Mouse (Mus musculus) bone marrow, adult 2 months (tissue): ENCODE measurements around the gene Pld5. TPM values are rescaled to one million over a fixed set of nuclear protein-coding genes. Genes with fewer than 3 reads are reported as not detected.

ENCODE experiments used
- H3K27ac ChIP-seq: fragments of 200-500 bp; 2 replicates; pipeline ENCODE4 v1.5.1; 2012; ENCODE audit warnings: low read depth, mild to moderate bottlenecking, control low read depth, inconsistent platforms, low read length; ENCODE audit not compliant: control insufficient read depth, poor library complexity, insufficient read depth
- H3K4me1 ChIP-seq: fragments of 200-500 bp; 2 replicates; pipeline ENCODE4 v1.6.1; 2011; ENCODE audit warnings: low read length; ENCODE audit not compliant: control insufficient read depth, insufficient read depth
- H3K4me3 ChIP-seq: fragments of 200-500 bp; replicated peaks from 2 replicates; pipeline ENCODE3; 2011; ENCODE audit warnings: mild to moderate bottlenecking, low read depth, low read length, control low read depth; ENCODE audit not compliant: control insufficient read depth
- CTCF ChIP-seq: fragments of 200-500 bp; IDR thresholded peaks from 2 replicates; pipeline ENCODE4 v1.5.1; 2011; ENCODE audit warnings: low read length, control low read depth; ENCODE audit not compliant: control insufficient read depth, insufficient read depth
- POLR2A ChIP-seq: fragments of 200-500 bp; IDR thresholded peaks from 2 replicates; pipeline ENCODE4 v1.6.1; 2011; ENCODE audit warnings: low read depth, mild to moderate bottlenecking, control low read depth, low read length, borderline replicate concordance; ENCODE audit not compliant: control insufficient read depth
- WGBS: fragments of 180-500 bp; shearing (Covaris S2); methylation state at CpG from one replicate; pipeline ENCODE4 v1.1.7; 2018; 5-methylcytosine and 5-hydroxymethylcytosine counted together
- polyA plus RNA-seq: library from polyadenylated mRNA; stranded (reverse); fragments of >200 nt; gene quantifications from 2 replicates; pipeline ENCODE4 v1.2.4, GENCODE M21; 2011; ENCODE audit warnings: low replicate concordance; ENCODE audit not compliant: missing spikeins, insufficient read depth, insufficient read length

The Pld5 gene
- not detected in 2 replicates for polyA plus RNA-seq

GRCm38 (mm10) chr1:176274667-176275610 lies at the start of gene Pld5:
Gene Pld5 (minus strand): TSS chr1:176275312.
- no peaks in the 10 kb centered on the region for H3K4me1 ChIP-seq
- TF ChIP-seq CTCF, result no peak
- TF ChIP-seq POLR2A, result no peak
- no peak within 1 kb of the TSS for H3K4me3 ChIP-seq
- WGBS, result 4% methylated on average over 67 of the region's 86 CpGs
- H3K27ac ChIP-seq, result no peak within 1 kb of the TSS

- 67% methylated on average over 2 of the region's 2 CpGs for WGBS
- no peak overlapping the region for H3K4me3 ChIP-seq
- H3K4me1 ChIP-seq, result no peaks in the 10 kb centered on the region
- TF ChIP-seq POLR2A (no peak), CTCF (no peak)
- no peak overlapping the region for H3K27ac ChIP-seq
Measured at GRCm38 (mm10) chr1:176315063-176315462, 40.0 kb upstream of the Pld5 start.

GRCm38 (mm10) chr1:176310174-176310573 lies 35.1 kb upstream of the Pld5 start:
- no peak for TF ChIP-seq CTCF
- no peak for TF ChIP-seq POLR2A
- WGBS, result 70% methylated on average over 3 of the region's 3 CpGs
- H3K4me1 ChIP-seq, result no peaks in the 10 kb centered on the region
- H3K4me3 ChIP-seq, result no peak overlapping the region
- H3K27ac ChIP-seq, result no peak overlapping the region

- Histone ChIP-seq H3K4me3 (no peak overlapping the region), H3K4me1 (no peaks in the 10 kb centered on the region), H3K27ac (no peak overlapping the region)
- WGBS, result 74% methylated on average over 5 of the region's 5 CpGs
- no peak for TF ChIP-seq CTCF
Measured at GRCm38 (mm10) chr1:176289396-176289795, 14.3 kb upstream of the Pld5 start.

GRCm38 (mm10) chr1:176275611-176275980 lies 484 bp upstream of the Pld5 start:
- Histone ChIP-seq H3K4me1 (no peaks in the 10 kb centered on the region), H3K4me3 (no peak overlapping the region), H3K27ac (no peak overlapping the region)
- TF ChIP-seq CTCF, result no peak
- TF ChIP-seq POLR2A, result no peak
- WGBS, result 16% methylated on average over 11 of the region's 11 CpGs

- 77% methylated on average over 5 of the region's 5 CpGs for WGBS
- no peak for TF ChIP-seq CTCF
- TF ChIP-seq POLR2A, result no peak
- Histone ChIP-seq H3K4me3 (no peak overlapping the region), H3K27ac (no peak overlapping the region), H3K4me1 (no peaks in the 10 kb centered on the region)
Measured at GRCm38 (mm10) chr1:176248717-176249030, 26.4 kb downstream of the Pld5 start.

GRCm38 (mm10) chr1:176247885-176248716 lies 27.0 kb downstream of the Pld5 start:
- TF ChIP-seq CTCF (no peak), POLR2A (no peak)
- Histone ChIP-seq H3K27ac (no peak overlapping the region), H3K4me3 (no peak overlapping the region), H3K4me1 (no peaks in the 10 kb centered on the region)
- WGBS, result 87% methylated on average over 9 of the region's 9 CpGs

GRCm38 (mm10) chr1:176239199-176239598 lies 35.9 kb downstream of the Pld5 start:
- Histone ChIP-seq H3K4me1 (no peaks in the 10 kb centered on the region), H3K4me3 (no peak overlapping the region), H3K27ac (no peak overlapping the region)
- TF ChIP-seq POLR2A (no peak), CTCF (no peak)
- WGBS, result 76% methylated on average over 2 of the region's 2 CpGs

GRCm38 (mm10) chr1:176223794-176224193 lies 51.3 kb downstream of the Pld5 start:
- Histone ChIP-seq H3K4me3 (no peak overlapping the region), H3K27ac (no peak overlapping the region), H3K4me1 (no peaks in the 10 kb centered on the region)
- WGBS, result 12% methylated on average over 10 of the region's 10 CpGs
- TF ChIP-seq CTCF (no peak), POLR2A (no peak)
